Mouse (Mus musculus): ENCODE data around the gene Hhex. TPM values are rescaled to one million over a fixed set of nuclear protein-coding genes. Genes with fewer than 3 reads are reported as not detected.

The Hhex gene
- total RNA-seq, 2 experiments from 2014 or later = 2.2 to 3.4 TPM

DNA sequence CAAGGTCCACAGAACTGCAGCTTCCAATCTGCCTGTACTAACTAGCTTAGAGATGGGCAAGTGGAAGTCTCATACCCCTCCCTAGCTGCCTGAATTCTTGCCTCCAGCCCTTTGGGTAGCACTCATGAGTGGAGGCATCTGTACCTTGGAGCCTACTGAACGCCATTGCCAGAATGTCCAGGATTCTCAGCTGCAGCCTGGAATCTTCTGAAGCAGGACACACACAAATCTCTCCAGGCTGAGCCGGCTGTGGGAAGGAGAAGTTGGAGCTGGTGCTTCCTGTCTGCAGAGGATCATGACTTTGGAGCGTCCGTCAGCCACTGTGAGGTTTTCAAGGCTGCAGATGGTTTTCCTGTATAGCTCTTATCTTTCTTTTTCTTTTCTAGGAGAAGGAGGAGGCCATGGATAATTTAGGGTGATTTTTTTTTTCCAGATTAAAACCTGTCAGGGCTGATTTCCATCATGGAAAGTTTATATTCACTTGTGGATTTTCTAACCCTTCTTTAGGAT is 9.1 kb downstream of the Hhex start:
- intact Hi-C loops (cut with DNase I) = no loop called here
- no peak for DNase-seq (ENCODE audit: low spot score in 2 of 2)

DNA sequence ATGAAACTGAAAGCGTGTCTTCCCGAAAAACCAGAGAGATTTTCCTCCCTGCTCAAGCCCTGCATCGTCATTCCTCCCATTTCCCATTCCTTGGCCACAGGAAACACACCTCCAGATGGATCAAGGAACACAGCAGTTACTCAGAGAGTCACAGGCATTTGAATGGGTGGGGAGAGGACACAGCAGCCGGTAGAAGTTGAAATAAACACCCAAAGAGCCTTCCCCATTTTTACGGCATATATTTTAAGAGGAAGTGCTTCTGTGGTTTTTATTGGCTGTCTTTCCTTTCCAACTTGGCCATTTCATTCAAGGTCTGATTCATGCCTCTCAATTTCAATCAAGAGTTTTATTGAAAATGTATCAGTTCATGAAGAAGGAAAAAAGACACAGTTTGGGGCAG is 13.6 kb downstream of the Hhex start:
- DNase-seq (ENCODE audit: low spot score in 2 of 2) = no peak
- intact Hi-C loops (cut with DNase I) = no loop called here

DNA sequence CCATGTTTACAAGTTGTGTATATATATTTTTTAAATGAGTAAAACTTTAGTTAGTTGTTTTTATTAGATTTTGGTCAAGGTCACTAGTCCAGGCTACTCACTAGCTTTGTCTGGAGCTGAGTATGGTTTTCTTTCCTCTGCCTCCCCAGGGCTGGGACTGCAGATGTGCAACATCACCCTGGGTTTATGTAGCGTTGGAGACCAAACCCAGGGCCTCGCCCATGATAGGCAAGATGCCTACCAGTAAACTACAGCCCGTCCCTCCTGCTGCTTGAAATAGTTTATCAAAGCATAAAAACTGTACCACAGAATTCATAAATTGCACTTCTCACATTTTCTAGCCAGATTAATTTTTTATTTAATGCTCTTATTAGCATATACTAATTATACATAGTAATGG is 14.6 kb downstream of the Hhex start:
- intact Hi-C loops (cut with DNase I) = no loop called here
- DNase-seq (ENCODE audit: low spot score in 2 of 2) = no peak

DNA sequence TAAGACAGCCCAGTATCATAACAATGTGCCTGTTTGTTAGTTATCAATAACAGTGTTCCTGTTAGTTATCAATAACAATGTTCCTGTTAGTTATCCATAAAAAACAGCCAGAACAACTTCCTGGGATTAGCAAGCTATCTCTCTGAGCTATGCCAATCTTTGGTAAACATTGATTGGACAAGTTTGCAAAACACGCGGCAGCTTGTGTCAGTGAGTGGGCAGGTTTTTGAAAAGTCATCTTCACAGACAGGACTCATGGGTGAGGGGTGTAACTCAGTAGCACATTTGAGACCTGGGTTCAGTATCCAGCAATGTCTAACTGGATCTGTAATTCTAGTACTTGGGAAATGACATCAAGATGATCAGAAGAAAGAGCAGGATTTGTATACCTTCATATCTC is 20.9 kb downstream of the Hhex start:
- intact Hi-C loops (cut with DNase I) = no loop called here
- no peak for DNase-seq (ENCODE audit: low spot score in 2 of 2)

DNA sequence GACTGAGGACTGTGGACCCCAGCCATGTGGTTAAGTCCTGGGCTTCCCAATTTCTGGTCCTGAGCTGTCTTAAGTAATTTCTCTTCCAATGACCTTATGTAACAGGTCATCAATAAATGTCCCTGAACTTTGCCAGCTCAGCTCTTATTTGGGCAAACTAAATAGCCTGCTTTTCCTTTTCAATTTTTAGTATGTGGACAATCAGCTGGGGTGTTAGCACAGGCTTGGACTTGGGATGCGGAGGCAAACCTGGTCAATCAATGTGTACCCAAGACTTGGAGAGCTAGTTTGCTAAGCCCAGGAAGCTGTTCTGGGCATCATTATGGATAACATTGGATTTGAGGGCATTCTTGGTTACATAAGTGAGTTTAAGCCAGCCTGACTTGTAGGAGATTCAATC is 21.4 kb downstream of the Hhex start:
- DNase-seq (ENCODE audit: low spot score in 2 of 2) = no peak
- intact Hi-C loops (cut with DNase I) = no loop called here

DNA sequence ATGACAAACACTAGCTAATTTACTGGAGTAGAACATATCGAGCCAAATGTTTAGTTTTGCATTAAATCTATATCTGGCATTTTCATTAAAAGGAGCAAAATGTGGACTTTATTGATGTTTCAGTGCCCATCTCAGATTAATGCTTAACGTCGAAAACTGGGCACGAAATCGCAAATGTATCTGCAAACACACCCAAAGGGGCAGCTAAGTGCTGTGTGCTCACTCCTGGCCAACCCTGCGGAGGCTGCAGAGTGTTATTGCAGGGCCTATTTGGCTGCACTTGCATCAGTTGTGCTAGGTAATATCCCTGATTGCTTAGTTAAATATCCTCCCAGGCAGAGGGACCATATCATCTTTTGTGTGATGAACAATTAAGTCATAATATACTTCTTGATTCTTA is 23.4 kb downstream of the Hhex start:
- intact Hi-C loops (cut with DNase I) = no loop called here
- no peak for DNase-seq (ENCODE audit: low spot score in 2 of 2)

DNA sequence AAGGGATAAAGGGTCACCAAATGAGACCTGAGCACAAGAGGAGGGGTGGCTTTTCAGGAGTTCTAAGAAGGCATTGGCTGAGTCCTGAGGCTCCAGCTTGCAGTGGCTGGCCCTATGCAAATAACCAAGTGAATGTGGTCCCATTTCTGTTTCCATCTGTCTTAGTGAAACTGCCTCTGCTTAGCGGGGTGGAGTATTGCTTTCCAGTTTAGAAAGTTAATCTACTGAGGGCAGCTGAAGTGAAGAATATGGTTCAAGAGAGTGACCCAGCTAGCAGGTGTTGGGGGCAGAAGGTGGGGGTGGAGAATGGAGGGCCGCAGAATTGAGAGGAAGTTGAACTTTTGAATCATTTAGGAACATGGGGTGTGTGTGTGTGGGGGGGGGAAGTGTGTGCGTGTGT is 31.8 kb downstream of the Hhex start:
- intact Hi-C loops (cut with DNase I) = no loop called here
- no peak for DNase-seq (ENCODE audit: low spot score in 2 of 2)

DNA sequence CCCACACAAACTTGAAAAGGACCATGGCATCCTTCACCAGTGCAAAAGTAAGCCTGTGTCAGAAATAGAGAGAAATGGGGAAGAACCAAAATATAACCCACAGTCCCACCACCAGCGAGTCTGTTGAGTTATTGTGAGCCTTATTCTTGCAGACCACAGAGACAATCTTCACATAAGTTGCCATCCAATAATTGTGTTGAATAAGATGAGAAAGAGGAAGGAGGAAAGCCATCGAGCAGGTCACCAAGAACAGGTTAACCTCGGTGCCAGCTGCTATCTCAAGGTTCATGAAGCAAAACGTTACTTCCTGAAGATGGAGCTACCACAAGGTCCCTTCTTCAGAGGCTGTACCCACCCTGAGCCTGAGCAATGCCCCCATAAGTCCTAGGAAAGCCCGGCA is 32.4 kb downstream of the Hhex start:
- intact Hi-C loops (cut with DNase I) = no loop called here
- no peak for DNase-seq (ENCODE audit: low spot score in 2 of 2)

DNA sequence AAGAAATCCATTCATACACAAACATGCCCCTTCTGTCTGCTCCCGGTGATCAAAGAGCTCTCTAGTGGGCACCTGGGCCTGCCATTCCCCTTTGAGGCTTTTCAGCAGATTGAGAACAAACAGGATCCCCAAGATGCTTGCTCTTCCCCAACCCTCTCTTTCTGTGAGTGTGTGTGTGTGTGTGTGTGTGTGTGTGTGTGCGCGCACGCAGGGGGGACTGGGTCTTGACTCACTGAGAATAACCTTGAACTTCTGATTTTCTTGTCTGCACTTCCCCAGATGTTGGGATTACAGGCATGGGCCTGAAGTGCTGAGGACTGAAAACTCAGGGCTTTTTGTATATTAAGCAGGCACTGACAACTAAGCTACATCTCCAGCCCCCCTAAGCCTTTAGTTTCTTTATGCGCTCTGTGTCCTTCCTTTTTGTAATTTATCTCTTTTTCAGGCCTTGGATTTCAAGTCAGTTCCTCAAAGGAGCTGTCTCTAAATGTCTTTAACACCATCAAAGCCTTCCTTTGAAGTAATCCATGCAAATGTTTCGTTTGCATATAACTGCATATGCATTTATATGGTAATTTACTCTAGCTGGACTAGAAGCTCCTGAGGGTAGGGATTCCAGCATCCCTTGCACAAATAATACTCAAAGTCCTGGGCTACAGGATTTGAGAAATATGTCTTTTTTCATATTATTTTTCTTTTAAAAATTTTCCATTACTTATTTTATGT is 34.4 kb downstream of the Hhex start:
- intact Hi-C loops (cut with DNase I) = no loop called here
- no peak for DNase-seq (ENCODE audit: low spot score in 2 of 2)

DNA sequence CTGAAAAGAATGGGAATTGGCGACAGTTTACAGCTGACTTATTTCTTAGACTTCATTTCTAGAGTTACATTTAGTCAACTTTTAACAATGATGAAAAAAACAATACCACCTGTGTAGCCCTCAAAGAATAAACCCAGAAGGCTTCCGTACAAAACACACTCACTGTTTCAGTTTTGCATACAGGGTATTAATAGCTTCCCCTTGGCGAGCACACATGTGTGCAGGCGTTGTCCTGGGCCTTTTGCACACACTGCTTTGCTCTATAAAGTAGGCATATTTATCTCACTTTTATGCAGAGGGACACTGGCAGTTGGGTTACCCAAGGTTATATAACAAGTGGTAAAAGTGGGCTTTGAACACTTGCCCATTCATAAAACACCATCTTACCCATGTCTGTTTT is 37.1 kb downstream of the Hhex start:
- no peak for DNase-seq (ENCODE audit: low spot score in 2 of 2)
- intact Hi-C loops (cut with DNase I) = no loop called here

DNA sequence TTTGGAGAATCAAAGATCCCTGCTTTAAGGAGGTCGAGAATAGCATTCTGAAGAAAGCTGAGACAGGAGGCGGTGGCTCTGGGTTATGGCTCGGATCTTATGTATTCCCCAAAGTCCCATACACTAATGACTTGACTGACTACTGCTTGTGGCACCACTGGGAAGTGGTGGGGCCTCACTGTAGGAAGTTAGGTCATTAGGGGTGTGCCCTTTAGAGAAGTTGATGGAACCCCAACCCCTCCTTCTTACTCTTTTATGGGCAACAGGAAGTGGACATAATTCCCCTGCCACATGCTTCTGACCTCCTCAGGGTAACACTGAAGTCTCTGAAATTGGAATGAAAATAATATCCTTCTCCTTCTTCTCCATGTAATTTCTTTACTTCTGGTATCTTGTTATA is 38.0 kb downstream of the Hhex start:
- intact Hi-C loops (cut with DNase I) = no loop called here
- no peak for DNase-seq (ENCODE audit: low spot score in 2 of 2)

DNA sequence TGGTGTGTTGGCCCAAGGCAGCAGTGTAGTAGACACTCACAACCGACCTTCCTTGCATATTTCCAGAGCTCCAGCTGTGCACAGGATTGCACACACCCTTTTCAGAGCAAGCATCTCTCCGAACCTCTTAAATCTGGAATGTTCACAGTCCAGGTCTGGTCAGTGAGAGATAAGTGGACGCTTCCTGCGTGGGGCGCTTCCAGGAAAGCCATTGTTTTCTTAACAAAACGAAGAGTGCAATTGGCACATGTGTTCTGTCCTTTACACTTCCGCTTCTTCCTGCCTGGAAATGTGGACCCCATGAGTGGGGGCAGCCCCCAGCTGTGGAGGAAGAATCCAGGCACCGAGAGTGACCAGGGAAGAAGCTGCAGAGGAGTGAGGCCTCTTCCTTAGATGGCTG is 47.1 kb downstream of the Hhex start:
- intact Hi-C loops (cut with DNase I) = no loop called here

DNA sequence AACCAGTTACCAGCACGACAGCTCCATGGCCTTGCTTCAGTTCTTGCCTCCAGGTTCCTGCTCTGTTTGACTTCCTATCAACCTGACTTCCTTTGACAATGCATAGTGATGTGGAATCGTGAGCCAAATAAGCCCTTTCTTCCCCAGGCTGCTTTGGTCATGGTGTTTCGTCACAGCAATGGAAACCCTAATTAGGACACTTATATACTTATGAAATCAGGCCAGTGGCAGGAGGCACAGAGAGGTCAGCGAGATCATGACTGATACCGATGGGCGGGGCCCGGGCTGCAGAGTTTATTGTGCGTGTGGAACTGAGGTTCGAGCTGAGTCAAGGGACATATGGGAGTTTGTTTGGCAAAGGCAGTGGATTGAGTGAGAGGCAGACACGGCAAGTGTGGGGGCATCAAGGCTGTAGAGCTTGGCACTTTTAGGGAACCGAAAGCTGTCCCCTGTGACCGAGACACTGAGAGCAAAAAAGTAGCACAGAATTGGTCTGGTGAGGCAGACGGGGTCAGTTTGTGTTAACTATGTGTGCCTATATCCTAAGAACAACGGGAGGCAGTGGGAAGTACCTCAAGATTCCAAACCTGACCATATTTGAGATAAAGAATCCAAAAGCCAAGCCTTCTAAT is 48.1 kb downstream of the Hhex start:
- intact Hi-C loops (cut with DNase I) = no loop called here
- no peak for DNase-seq (ENCODE audit: low spot score in 2 of 2)

More for the DNA sequence above, 47.1 kb downstream of the Hhex start:
- DNase-seq (ENCODE audit: low spot score in 2 of 2) = no peak

DNA sequence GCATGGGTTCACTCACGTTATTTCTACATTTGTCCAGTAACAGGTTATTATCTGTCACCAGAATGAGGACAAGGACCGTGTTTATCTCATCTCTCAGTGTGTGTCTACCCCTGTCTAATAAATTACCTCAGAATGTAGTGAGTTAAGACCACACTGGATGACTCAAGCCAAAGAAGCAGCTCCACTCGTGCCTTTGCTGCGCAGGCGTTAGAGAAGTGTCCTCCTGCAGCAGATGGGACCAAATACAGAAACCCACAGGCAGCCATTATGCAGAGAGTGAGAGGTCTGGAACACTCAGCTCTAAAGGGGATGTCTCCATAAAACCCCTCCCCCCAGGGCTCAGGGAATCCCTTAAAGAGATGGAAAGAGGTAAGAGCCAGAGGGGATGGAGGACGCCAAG is 50.2 kb downstream of the Hhex start:
- intact Hi-C loops (cut with DNase I) = no loop called here
- DNase-seq (ENCODE audit: low spot score in 2 of 2) = no peak

DNA sequence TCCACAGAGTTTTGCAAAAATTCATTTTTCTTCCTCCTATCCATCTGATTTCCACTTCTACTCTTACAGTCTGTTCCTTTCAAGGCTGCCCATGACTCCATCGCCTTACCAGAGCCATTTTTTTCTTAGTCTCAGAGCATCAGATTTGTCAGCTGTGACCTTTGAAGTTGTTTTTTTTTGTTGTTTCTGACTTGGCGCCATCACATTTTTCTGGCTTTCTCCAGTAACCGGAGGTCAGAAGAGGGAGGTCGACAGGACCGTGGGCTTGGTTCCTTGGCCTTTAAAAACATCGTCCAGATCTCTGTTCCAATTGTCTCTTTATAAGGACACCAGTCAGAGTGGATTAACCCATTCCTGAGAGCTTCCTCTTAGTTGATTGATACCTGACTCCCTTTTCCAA is 52.2 kb downstream of the Hhex start:
- intact Hi-C loops (cut with DNase I) = no loop called here
- no peak for DNase-seq (ENCODE audit: low spot score in 2 of 2)

DNA sequence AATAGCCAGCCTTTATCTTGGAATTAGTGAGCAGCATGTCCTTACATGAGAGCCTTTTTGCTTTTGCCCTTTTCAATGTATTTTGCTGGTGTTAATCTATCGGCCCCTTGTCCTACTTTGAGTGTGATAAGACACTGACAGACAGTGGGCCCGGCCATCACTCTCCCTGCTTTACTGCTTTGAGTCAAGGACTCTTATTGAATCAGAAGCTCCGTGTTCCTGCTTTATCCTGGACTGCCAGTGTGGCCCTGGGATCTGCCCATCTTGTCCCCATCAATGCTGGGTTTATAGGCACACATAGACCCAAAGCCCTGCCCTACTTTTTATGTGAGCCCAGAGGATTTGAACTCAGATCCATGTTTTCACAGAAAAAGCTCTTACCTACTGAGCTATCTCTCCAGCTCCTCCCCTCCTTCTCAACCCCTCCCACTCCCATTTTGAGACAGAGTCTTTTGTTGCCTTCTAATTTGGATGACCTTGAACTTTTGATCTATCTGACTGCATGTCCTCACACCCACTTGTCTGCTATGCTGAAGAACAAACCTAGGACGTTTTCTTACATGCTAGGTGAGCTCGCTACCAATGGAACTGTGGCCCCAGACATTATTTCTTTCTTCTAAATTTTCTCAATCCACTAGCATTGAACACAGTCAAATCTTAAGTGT is 53.3 kb downstream of the Hhex start:
- DNase-seq (ENCODE audit: low spot score in 2 of 2) = no peak
- intact Hi-C loops (cut with DNase I) = no loop called here

DNA sequence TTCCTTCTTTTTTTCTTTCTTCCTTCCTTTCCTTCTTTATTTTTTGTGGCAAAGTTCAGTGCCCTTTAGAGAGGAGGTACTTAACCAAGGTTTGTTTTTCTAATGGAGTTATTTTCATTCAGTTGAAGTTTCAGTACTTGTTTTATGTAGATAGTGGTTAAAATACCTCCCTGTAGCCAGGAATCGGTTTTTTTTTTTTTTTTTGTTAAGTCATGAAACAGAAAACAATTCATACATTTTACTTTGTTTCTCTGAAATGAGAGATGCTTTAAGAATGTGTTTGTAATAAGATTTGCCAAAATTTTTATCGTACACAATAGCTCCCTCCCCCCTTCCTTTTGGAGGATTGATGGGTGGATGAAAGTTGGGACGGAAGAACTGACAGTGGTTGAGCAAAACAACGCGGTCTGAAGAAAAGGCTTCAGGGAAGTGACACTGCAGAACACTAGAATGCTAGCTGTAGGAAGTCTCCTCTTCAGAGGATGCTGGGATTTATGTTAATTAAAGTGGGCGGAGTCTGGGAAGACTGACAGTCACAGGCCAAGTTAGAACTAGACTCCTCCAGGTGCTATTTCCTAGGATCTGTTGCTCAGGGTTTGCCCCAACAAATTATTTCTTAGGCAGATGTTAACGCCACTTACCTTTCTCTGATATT is 54.1 kb downstream of the Hhex start:
- intact Hi-C loops (cut with DNase I) = no loop called here
- DNase-seq (ENCODE audit: low spot score in 2 of 2) = no peak

All from left cerebral cortex, postnatal 14 days (tissue).